Mouse (Mus musculus) liver, embryonic 11.5 days (tissue): ENCODE results near the gene Akap6. TPM values are rescaled to one million over a fixed set of nuclear protein-coding genes. Genes with fewer than 3 reads are reported as not detected.

Source experiments
- ATAC-seq: fragments of 200-750 bp; cut with Nextera tagmentation; replicated peaks from 2 replicates; pipeline ENCODE4 v1.8.0; 2017; ENCODE audit warnings: moderate number of reproducible peaks, mild to moderate bottlenecking, moderate TSS enrichment, moderate library complexity; ENCODE audit not compliant: low FRiP score
- DNase-seq: peaks from one replicate; pipeline ENCODE4 v3.0.0-alpha.2; 2017; ENCODE audit warnings: low spot score
- H3K27ac ChIP-seq: fragments of 300-500 bp; sonication (generic); 2 replicates; pipeline ENCODE4 v1.5.1; 2014; ENCODE audit warnings: mild to moderate bottlenecking, low read depth, low read length, control low read depth
- H3K27me3 ChIP-seq: fragments of 300-500 bp; sonication (generic); replicated peaks from 2 replicates; pipeline ENCODE4 v1.6.1; 2014; ENCODE audit warnings: low read length, mixed read lengths; ENCODE audit not compliant: control insufficient read depth, insufficient read depth
- H3K36me3 ChIP-seq: fragments of 300-500 bp; sonication (generic); 2 replicates; pipeline ENCODE4 v1.6.1; 2014; ENCODE audit warnings: mild to moderate bottlenecking, low read length, moderate library complexity, mixed read lengths; ENCODE audit not compliant: control insufficient read depth, insufficient read depth
- H3K4me1 ChIP-seq: fragments of 300-500 bp; sonication (generic); replicated peaks from 2 replicates; pipeline ENCODE4 v1.6.1; 2014; ENCODE audit warnings: low read length, mixed read lengths; ENCODE audit not compliant: control insufficient read depth, insufficient read depth
- H3K4me2 ChIP-seq: fragments of 300-500 bp; sonication (generic); 2 replicates; pipeline ENCODE4 v1.6.1; 2014; ENCODE audit warnings: mild to moderate bottlenecking, control low read depth, moderate library complexity
- H3K4me3 ChIP-seq: fragments of 300-500 bp; sonication (generic); 2 replicates; pipeline ENCODE4 v1.5.1; 2014; ENCODE audit warnings: low read depth, low read length, control low read depth
- H3K9ac ChIP-seq: fragments of 300-500 bp; sonication (generic); 2 replicates; pipeline ENCODE4 v1.6.1; 2014; ENCODE audit warnings: low read depth, low read length, control low read depth
- H3K9me3 ChIP-seq: fragments of 300-500 bp; sonication (generic); 2 replicates; pipeline ENCODE4 v1.6.1; 2016; ENCODE audit warnings: low read length, inconsistent platforms, mixed read lengths; ENCODE audit not compliant: control insufficient read depth
- WGBS: fragments of 180-500 bp; shearing (Covaris S2); extraction: QIAGEN DNeasy Blood & Tissue Kit; methylation state at CpG from one replicate; pipeline ENCODE4 v1.1.7; 2014; 5-methylcytosine and 5-hydroxymethylcytosine counted together
- polyA plus RNA-seq: library from polyadenylated mRNA; unstranded; fragments of >200 nt; fragmentation: Nextera tagmentation; extraction: Ambion mirVana; gene quantifications from 2 replicates; pipeline ENCODE4 v1.2.1, GENCODE M21; 2014

Akap6 gene
- polyA plus RNA-seq, 1 experiment from 2014 or later: 0.10 TPM

- DNase-seq (no peak), ATAC-seq (no peak)
- WGBS: 73% methylated on average over 9 of the region's 9 CpGs
- no peak overlapping the region for H3K27ac ChIP-seq
- no peaks in the 10 kb centered on the region for H3K4me1 ChIP-seq
- no peaks in the 10 kb centered on the region for H3K27me3 ChIP-seq
- H3K4me2 ChIP-seq: no peak overlapping the region
- no peaks in the 10 kb centered on the region for H3K9me3 ChIP-seq
- H3K36me3 ChIP-seq: no peaks in the 10 kb centered on the region
- no peak overlapping the region for H3K4me3 ChIP-seq
- no peak overlapping the region for H3K9ac ChIP-seq
Measured at GRCm38 (mm10) chr12:53024575-53025246, 325.5 kb downstream of the Akap6 start.

GRCm38 (mm10) chr12:53027308-53027707 is 328.1 kb downstream of the Akap6 start:
- Histone ChIP-seq H3K27me3 (no peaks in the 10 kb centered on the region), H3K27ac (no peak overlapping the region), H3K4me3 (no peak overlapping the region), H3K36me3 (no peaks in the 10 kb centered on the region), H3K9me3 (no peaks in the 10 kb centered on the region), H3K4me2 (no peak overlapping the region), H3K9ac (no peak overlapping the region), H3K4me1 (no peaks in the 10 kb centered on the region)
- WGBS: 82% methylated on average over 4 of the region's 4 CpGs
- ATAC-seq (no peak), DNase-seq (no peak)

GRCm38 (mm10) chr12:53028926-53029325 is 329.7 kb downstream of the Akap6 start:
- Histone ChIP-seq H3K36me3 (no peaks in the 10 kb centered on the region), H3K4me3 (no peak overlapping the region), H3K9ac (no peak overlapping the region), H3K27ac (no peak overlapping the region), H3K4me1 (no peaks in the 10 kb centered on the region), H3K4me2 (no peak overlapping the region), H3K27me3 (no peaks in the 10 kb centered on the region), H3K9me3 (no peaks in the 10 kb centered on the region)
- DNase-seq (no peak), ATAC-seq (no peak)
- WGBS: 53% methylated on average over 5 of the region's 5 CpGs

GRCm38 (mm10) chr12:53029910-53030309 is 330.7 kb downstream of the Akap6 start:
- no peak overlapping the region for H3K4me3 ChIP-seq
- no peaks in the 10 kb centered on the region for H3K27me3 ChIP-seq
- WGBS: 82% methylated on average over 6 of the region's 6 CpGs
- no peak overlapping the region for H3K4me2 ChIP-seq
- H3K9me3 ChIP-seq: no peaks in the 10 kb centered on the region
- no peaks in the 10 kb centered on the region for H3K4me1 ChIP-seq
- H3K27ac ChIP-seq: no peak overlapping the region
- no peaks in the 10 kb centered on the region for H3K36me3 ChIP-seq
- DNase-seq (no peak), ATAC-seq (no peak)
- no peak overlapping the region for H3K9ac ChIP-seq

- no peak for DNase-seq
- no peak overlapping the region for H3K4me2 ChIP-seq
- no peaks in the 10 kb centered on the region for H3K27me3 ChIP-seq
- no peaks in the 10 kb centered on the region for H3K4me1 ChIP-seq
- no peaks in the 10 kb centered on the region for H3K36me3 ChIP-seq
- 17% methylated on average over 7 of the region's 7 CpGs for WGBS
- no peak overlapping the region for H3K4me3 ChIP-seq
- no peak for ATAC-seq
- H3K9me3 ChIP-seq: no peaks in the 10 kb centered on the region
- H3K9ac ChIP-seq: no peak overlapping the region
- no peak overlapping the region for H3K27ac ChIP-seq
Measured at GRCm38 (mm10) chr12:53032762-53033161, 333.6 kb downstream of the Akap6 start.

GRCm38 (mm10) chr12:53033404-53033913 is 334.3 kb downstream of the Akap6 start:
- Histone ChIP-seq H3K4me2 (no peak overlapping the region), H3K9me3 (no peaks in the 10 kb centered on the region), H3K27ac (no peak overlapping the region), H3K4me3 (no peak overlapping the region), H3K36me3 (no peaks in the 10 kb centered on the region), H3K27me3 (no peaks in the 10 kb centered on the region), H3K4me1 (no peaks in the 10 kb centered on the region), H3K9ac (no peak overlapping the region)
- WGBS: 65% methylated on average over 14 of the region's 14 CpGs
- DNase-seq (no peak), ATAC-seq (no peak)

- Histone ChIP-seq H3K9me3 (no peaks in the 10 kb centered on the region), H3K9ac (no peak overlapping the region), H3K4me3 (no peak overlapping the region), H3K4me2 (no peak overlapping the region), H3K36me3 (no peaks in the 10 kb centered on the region), H3K27ac (no peak overlapping the region), H3K4me1 (no peaks in the 10 kb centered on the region), H3K27me3 (no peaks in the 10 kb centered on the region)
- ATAC-seq: no peak
- 85% methylated on average over 5 of the region's 5 CpGs for WGBS
- DNase-seq: no peak
Measured at GRCm38 (mm10) chr12:53040634-53041033, 341.5 kb downstream of the Akap6 start.

GRCm38 (mm10) chr12:53042739-53043138 is 343.6 kb downstream of the Akap6 start:
- Histone ChIP-seq H3K36me3 (no peaks in the 10 kb centered on the region), H3K4me3 (no peak overlapping the region), H3K9ac (no peak overlapping the region), H3K27ac (no peak overlapping the region), H3K4me2 (no peak overlapping the region), H3K9me3 (no peaks in the 10 kb centered on the region), H3K4me1 (no peaks in the 10 kb centered on the region), H3K27me3 (no peaks in the 10 kb centered on the region)
- DNase-seq (no peak), ATAC-seq (no peak)
- WGBS: 29% methylated on average over 5 of the region's 5 CpGs

- H3K4me2 ChIP-seq: no peak overlapping the region
- no peak for DNase-seq
- no peak for ATAC-seq
- no peak overlapping the region for H3K27ac ChIP-seq
- H3K4me1 ChIP-seq: no peaks in the 10 kb centered on the region
- no peak overlapping the region for H3K4me3 ChIP-seq
- 94% methylated on average over 7 of the region's 7 CpGs for WGBS
- H3K9ac ChIP-seq: no peak overlapping the region
- no peaks in the 10 kb centered on the region for H3K9me3 ChIP-seq
- H3K27me3 ChIP-seq: no peaks in the 10 kb centered on the region
- H3K36me3 ChIP-seq: no peaks in the 10 kb centered on the region
Measured at GRCm38 (mm10) chr12:53057606-53058005, 358.4 kb downstream of the Akap6 start.
